Mouse (Mus musculus) heart, postnatal 0 days (tissue): ENCODE data around the gene Tex9. TPM values are rescaled to one million over a fixed set of nuclear protein-coding genes. Genes with fewer than 3 reads are reported as not detected.

Experiments
- ATAC-seq: fragments of 200-750 bp; cut with Nextera tagmentation; 2 replicates; pipeline ENCODE4 v1.8.0; 2017; ENCODE audit warnings: low read depth, moderate number of reproducible peaks, moderate library complexity; ENCODE audit not compliant: insufficient read depth
- DNase-seq: peaks from one replicate; pipeline ENCODE4 v3.0.0-alpha.2; 2016; ENCODE audit warnings: low spot score
- H3K27ac ChIP-seq: fragments of 300-500 bp; sonication (generic); 2 replicates; pipeline ENCODE4 v1.5.1; 2014; ENCODE audit warnings: low read depth, mild to moderate bottlenecking
- H3K27me3 ChIP-seq: fragments of 300-500 bp; sonication (generic); 2 replicates; pipeline ENCODE4 v1.6.1; 2014; ENCODE audit warnings: low read length, mixed read lengths; ENCODE audit not compliant: control insufficient read depth, insufficient read depth
- H3K36me3 ChIP-seq: fragments of 300-500 bp; sonication (generic); replicated peaks from 2 replicates; pipeline ENCODE4 v1.6.1; 2014; ENCODE audit warnings: low read length, mixed read lengths; ENCODE audit not compliant: control insufficient read depth, insufficient read depth
- H3K4me1 ChIP-seq: fragments of 300-500 bp; sonication (generic); 2 replicates; pipeline ENCODE4 v1.6.1; 2014; ENCODE audit warnings: antibody characterized with exemption; ENCODE audit not compliant: control insufficient read depth, insufficient read depth
- H3K4me2 ChIP-seq: fragments of 300-500 bp; sonication (generic); 2 replicates; pipeline ENCODE4 v1.6.1; 2014; ENCODE audit warnings: low read depth, mild to moderate bottlenecking, low read length, moderate library complexity
- H3K4me3 ChIP-seq: fragments of 300-500 bp; sonication (generic); 2 replicates; pipeline ENCODE4 v1.5.1; 2014; ENCODE audit warnings: low read depth, low read length
- H3K9ac ChIP-seq: fragments of 300-500 bp; sonication (generic); replicated peaks from 2 replicates; pipeline ENCODE4 v1.6.1; 2014; ENCODE audit warnings: low read depth, low read length, mixed read lengths
- H3K9me3 ChIP-seq: fragments of 300-500 bp; sonication (generic); replicated peaks from 2 replicates; pipeline ENCODE4 v1.6.1; 2016; ENCODE audit warnings: low read length; ENCODE audit not compliant: control insufficient read depth
- CTCF ChIP-seq: IDR thresholded peaks from 2 replicates; pipeline ENCODE4 v1.5.1; 2016; ENCODE audit warnings: antibody characterized with exemption, control low read depth, low read depth
- EP300 ChIP-seq: IDR thresholded peaks from 2 replicates; pipeline ENCODE4 v1.6.1; 2016; ENCODE audit warnings: antibody characterized with exemption, low read depth
- WGBS: fragments of 180-500 bp; shearing (Covaris S2); extraction: QIAGEN DNeasy Blood & Tissue Kit; methylation state at CpG from one replicate; pipeline ENCODE4 v1.1.7; 2014; 5-methylcytosine and 5-hydroxymethylcytosine counted together
- polyA plus RNA-seq: library from polyadenylated mRNA; unstranded; fragments of >200 nt; fragmentation: Nextera tagmentation; extraction: Ambion mirVana; gene quantifications from 2 replicates; pipeline ENCODE4 v1.2.1, GENCODE M21; 2015
- total RNA-seq: library from RNA; depleted of rRNA; stranded (reverse); fragments of >200 nt; gene quantifications from 2 replicates; pipeline ENCODE4 v1.2.3, GENCODE M21; 2014; ENCODE audit warnings: low replicate concordance

Tex9 gene
- total and polyA plus RNA-seq, 2 experiments from 2014 or later = 0.76 to 6.3 TPM

GRCm38 (mm10) chr9:72479276-72479675 lies 12.7 kb downstream of the Tex9 start:
- Histone ChIP-seq H3K27ac (no peak overlapping the region), H3K27me3 (no peaks in the 10 kb centered on the region), H3K9ac (no peak overlapping the region), H3K9me3 (no peaks in the 10 kb centered on the region), H3K4me2 (no peak overlapping the region), H3K4me1 (no peaks in the 10 kb centered on the region), H3K36me3 (peaks cover 26% of the 10 kb centered on the region; the same call in 1 of the 2 replicates), H3K4me3 (no peak overlapping the region)
- TF ChIP-seq EP300 (no peak), CTCF (no peak)
- DNase-seq (no peak), ATAC-seq (no peak)
- WGBS = 75% methylated on average over 1 of the region's 1 CpGs

DNA sequence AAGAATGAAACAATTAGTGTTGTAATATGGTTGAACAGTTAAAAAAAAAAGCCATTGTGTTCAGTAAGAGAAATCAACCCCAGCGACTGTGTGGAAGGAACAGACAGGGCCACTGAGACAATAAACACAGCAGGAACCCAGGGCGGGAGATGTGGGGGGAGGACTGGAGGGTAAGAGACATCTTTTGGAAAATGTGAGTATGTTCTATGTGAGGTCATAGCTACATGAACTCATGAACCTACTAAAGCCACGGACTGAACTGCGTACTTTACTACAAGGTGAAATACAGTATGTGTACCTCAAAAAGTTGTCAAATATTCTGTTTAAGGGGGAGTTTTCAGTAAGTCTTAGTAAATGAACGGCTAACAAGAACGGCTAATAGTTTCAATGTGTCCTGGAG lies 14.7 kb downstream of the Tex9 start:
- no peaks in the 10 kb centered on the region for H3K4me1 ChIP-seq
- no peak overlapping the region for H3K4me2 ChIP-seq
- 80% methylated on average over 6 of the region's 6 CpGs for WGBS
- no peak overlapping the region for H3K9ac ChIP-seq
- TF ChIP-seq CTCF (no peak), EP300 (no peak)
- no peak overlapping the region for H3K27ac ChIP-seq
- H3K27me3 ChIP-seq = no peaks in the 10 kb centered on the region
- no peak overlapping the region for H3K4me3 ChIP-seq
- ATAC-seq = no peak
- peaks cover 21% of the 10 kb centered on the region; the same call in 1 of the 2 replicates for H3K36me3 ChIP-seq
- DNase-seq = no peak
- H3K9me3 ChIP-seq = no peaks in the 10 kb centered on the region

GRCm38 (mm10) chr9:72475511-72475910 lies 16.5 kb downstream of the Tex9 start:
- Histone ChIP-seq H3K9me3 (no peaks in the 10 kb centered on the region), H3K9ac (no peak overlapping the region), H3K27me3 (no peaks in the 10 kb centered on the region), H3K4me1 (no peaks in the 10 kb centered on the region), H3K36me3 (peaks cover 21% of the 10 kb centered on the region; the same call in 1 of the 2 replicates), H3K27ac (no peak overlapping the region), H3K4me3 (no peak overlapping the region), H3K4me2 (no peak overlapping the region)
- no peak for DNase-seq
- TF ChIP-seq CTCF (no peak), EP300 (no peak)
- ATAC-seq = no peak
- WGBS = 88% methylated on average over 9 of the region's 9 CpGs

GRCm38 (mm10) chr9:72469851-72470250 lies 22.2 kb downstream of the Tex9 start:
- 88% methylated on average over 1 of the region's 1 CpGs for WGBS
- H3K27me3 ChIP-seq = no peaks in the 10 kb centered on the region
- TF ChIP-seq EP300 (no peak), CTCF (no peak)
- H3K27ac ChIP-seq = no peak overlapping the region
- ATAC-seq (no peak), DNase-seq (no peak)
- no peaks in the 10 kb centered on the region for H3K9me3 ChIP-seq
- H3K36me3 ChIP-seq = 0 out of 2 replicates have a peak, but pooled peaks cover 12% of the 10 kb centered on the region
- H3K4me1 ChIP-seq = no peaks in the 10 kb centered on the region
- no peak overlapping the region for H3K9ac ChIP-seq
- H3K4me2 ChIP-seq = no peak overlapping the region
- no peak overlapping the region for H3K4me3 ChIP-seq

GRCm38 (mm10) chr9:72468616-72469015 lies 23.4 kb downstream of the Tex9 start:
- Histone ChIP-seq H3K4me3 (no peak overlapping the region), H3K4me2 (no peak overlapping the region), H3K9me3 (no peaks in the 10 kb centered on the region), H3K27me3 (no peaks in the 10 kb centered on the region), H3K9ac (no peak overlapping the region), H3K4me1 (no peaks in the 10 kb centered on the region), H3K27ac (no peak overlapping the region), H3K36me3 (0 out of 2 replicates have a peak, but pooled peaks cover 12% of the 10 kb centered on the region)
- TF ChIP-seq CTCF = no peak
- TF ChIP-seq EP300 = no peak
- DNase-seq = no peak
- WGBS = 90% methylated on average over 10 of the region's 10 CpGs
- ATAC-seq = no peak
